In genomic region chr13:95570877-95571276, GRCm38 (mm10) we compare ENCODE assay signal across 19 mouse cellular contexts. TPM values are rescaled to one million over a fixed set of nuclear protein-coding genes. Genes with fewer than 3 reads are reported as not detected.
"Had no signal": no experiment of that assay in that cellular context is flagged by ENCODE, and none has a peak within 500 bp of the region (broad histone marks: within the 10 kb centered on the region; RNA-seq: fewer than 3 reads in every experiment).

No protein-coding gene starts in this region.

- H3K9me3 ChIP-seq: midbrain, embryonic 10.5 days; neural tube, embryonic 15.5 days had no signal

- H3K4me3 ChIP-seq: midbrain, embryonic 10.5 days; myocyte; neural tube, embryonic 13.5 days; neural tube, embryonic 15.5 days had no signal

- ATAC-seq: midbrain, embryonic 16.5 days had no signal

- H3K27me3 ChIP-seq: neural tube, embryonic 13.5 days; neural tube, embryonic 15.5 days had no signal

- H3K27ac ChIP-seq: midbrain, embryonic 10.5 days; neural tube, embryonic 13.5 days; neural tube, embryonic 15.5 days had no signal

- DNase-seq: lung, adult 18-20 months; lung, postnatal 10 days; lung, postnatal 4 days; midbrain, embryonic 14.5 days; retina, postnatal 1 day; right cerebral cortex, adult 18-20 months; right cerebral cortex, postnatal 25 days; right cerebral cortex, postnatal 4 days; spleen, adult 18-20 months; thymus, adult 18-20 months; thymus, postnatal 14 days; thymus, postnatal 36 days had no signal

- H3K9ac ChIP-seq: lung, embryonic 14.5 days; neural tube, embryonic 13.5 days; neural tube, embryonic 15.5 days had no signal

- H3K36me3 ChIP-seq: midbrain, embryonic 10.5 days; neural tube, embryonic 13.5 days; neural tube, embryonic 15.5 days had no signal

- H3K4me1 ChIP-seq: midbrain, embryonic 10.5 days; neural tube, embryonic 13.5 days; neural tube, embryonic 15.5 days had no signal

- H3K4me2 ChIP-seq: lung, embryonic 14.5 days; neural tube, embryonic 13.5 days; neural tube, embryonic 15.5 days had no signal

RNA-seq across cellular contexts. Expression of gene F2rl1, which starts 45.9 kb away (rescaled TPM):
- polyA plus RNA-seq: myocyte; neural tube, embryonic 11.5 days; neural tube, embryonic 13.5 days had no signal
